Mouse (Mus musculus) embryo, embryonic 10 days (tissue): ENCODE measurements around the gene Amer3.
"Not testable (repeated sequence)": the region's sequence is repeated elsewhere in the genome, so short reads cannot be mapped to it uniquely, and the experiment has no call there.

ENCODE experiments used
- DNase-seq: peaks from one replicate; pipeline ENCODE4 v3.0.0-alpha.2; 2015; ENCODE audit warnings: low spot score

The Amer3 gene

GRCm38 (mm10) chr1:34601323-34602047, 22.0 kb downstream of the Amer3 start:
- no peak for DNase-seq

DNA sequence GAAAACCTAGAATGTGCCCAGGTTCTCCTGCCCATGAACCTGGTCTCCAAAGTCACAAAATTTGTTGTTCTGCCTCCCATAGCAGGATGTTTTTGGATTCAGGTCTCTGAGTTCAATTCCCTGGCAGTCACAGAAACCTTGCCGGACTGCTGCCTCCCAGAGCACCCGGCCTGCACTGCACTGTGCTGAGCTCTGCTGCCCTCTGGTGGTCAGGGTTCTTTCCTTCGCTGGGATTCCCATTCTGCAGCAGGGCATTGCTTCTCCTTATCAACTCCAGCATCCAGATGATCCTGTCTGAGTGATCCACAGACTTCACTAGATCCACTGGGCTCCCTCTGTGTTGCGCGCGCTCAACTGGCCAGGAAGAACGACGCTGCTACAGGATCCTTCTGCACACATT, 22.9 kb downstream of the Amer3 start:
- peak; percentile 91 for DNase-seq

GRCm38 (mm10) chr1:34613801-34614200, 34.3 kb downstream of the Amer3 start:
- no peak for DNase-seq

- DNase-seq: not testable (repeated sequence)
These were observed 40.7 kb downstream of the Amer3 start for GRCm38 (mm10) chr1:34620116-34620515.

- DNase-seq: not testable (repeated sequence)
These were observed 41.3 kb downstream of the Amer3 start for GRCm38 (mm10) chr1:34620761-34621160.

GRCm38 (mm10) chr1:34635711-34636110, 56.3 kb downstream of the Amer3 start:
- DNase-seq: no peak
